Mouse (Mus musculus) neural tube, embryonic 10.5 days (tissue): ENCODE measurements around the gene Tssk3.

Experiments used
- DNase-seq: peaks from one replicate; pipeline ENCODE4 v3.0.0-alpha.2; 2017; ENCODE audit warnings: low spot score; ENCODE audit errors: extremely low spot score

Gene Tssk3

GRCm38 (mm10) chr4:129448713-129449112 lies 42.1 kb downstream of the Tssk3 start:
- DNase-seq, result no peak

GRCm38 (mm10) chr4:129447778-129448563 lies 42.9 kb downstream of the Tssk3 start:
- DNase-seq, result no peak

GRCm38 (mm10) chr4:129447360-129447759 lies 43.5 kb downstream of the Tssk3 start:
- no peak for DNase-seq

GRCm38 (mm10) chr4:129441145-129441544 lies 49.7 kb downstream of the Tssk3 start:
- DNase-seq, result no peak

GRCm38 (mm10) chr4:129440340-129441063 lies 50.3 kb downstream of the Tssk3 start, which contains the start of gene Zbtb8b:
Gene Zbtb8b (minus strand): TSS chr4:129440853.
- DNase-seq, result peak; percentile 47
